Mouse (Mus musculus) thymus, adult 2 months (tissue): ENCODE data around the gene Tmc3. TPM values are rescaled to one million over a fixed set of nuclear protein-coding genes. Genes with fewer than 3 reads are reported as not detected.

Experiments
- DNase-seq: peaks from one replicate; pipeline ENCODE4 v3.0.0; 2021
- H3K27ac ChIP-seq: fragments of 200-500 bp; 2 replicates; pipeline ENCODE4 v1.5.1; 2012; ENCODE audit warnings: low read length, control low read depth; ENCODE audit not compliant: control insufficient read depth, insufficient read depth
- H3K27me3 ChIP-seq: fragments of 200-500 bp; 2 replicates; pipeline ENCODE4 v1.6.1; 2012; ENCODE audit warnings: mild to moderate bottlenecking, low read length, moderate library complexity, mixed read lengths; ENCODE audit not compliant: control insufficient read depth, insufficient read depth
- H3K36me3 ChIP-seq: fragments of 200-500 bp; 2 replicates; pipeline ENCODE4 v1.6.1; 2012; ENCODE audit warnings: mild to moderate bottlenecking, low read length, moderate library complexity; ENCODE audit not compliant: control insufficient read depth, insufficient read depth
- H3K4me1 ChIP-seq: fragments of 200-500 bp; replicated peaks from 2 replicates; pipeline ENCODE4 v1.6.1; 2012; ENCODE audit warnings: low read length; ENCODE audit not compliant: control insufficient read depth, insufficient read depth
- H3K4me3 ChIP-seq: fragments of 200-500 bp; 2 replicates; pipeline ENCODE4 v1.5.1; 2012; ENCODE audit warnings: mild to moderate bottlenecking, low read length, control low read depth, moderate library complexity; ENCODE audit not compliant: control insufficient read depth, insufficient read depth
- CTCF ChIP-seq: fragments of 200-500 bp; IDR thresholded peaks from 2 replicates; pipeline ENCODE4 v1.5.1; 2012; ENCODE audit warnings: mild to moderate bottlenecking, control low read depth, low read length, moderate library complexity, borderline replicate concordance; ENCODE audit not compliant: control insufficient read depth, poor library complexity, insufficient read depth; ENCODE audit errors: extremely low read depth
- POLR2A ChIP-seq: fragments of 200-500 bp; IDR thresholded peaks from 2 replicates; pipeline ENCODE4 v1.6.1; 2012; ENCODE audit warnings: mild to moderate bottlenecking, low read length, control low read depth, moderate library complexity; ENCODE audit not compliant: control insufficient read depth, poor library complexity, insufficient read depth; ENCODE audit errors: extremely low read depth
- WGBS: fragments of 180-500 bp; shearing (Covaris S2); methylation state at CpG from one replicate; pipeline ENCODE4 v1.1.7; 2018; 5-methylcytosine and 5-hydroxymethylcytosine counted together
- polyA plus RNA-seq: library from polyadenylated mRNA; depleted of rRNA; stranded (reverse); fragments of >200 nt; gene quantifications from 2 replicates; pipeline ENCODE4 v1.2.3, GENCODE M21; 2012

Gene Tmc3
- polyA plus RNA-seq, 1 experiment = 0.54 TPM

DNA sequence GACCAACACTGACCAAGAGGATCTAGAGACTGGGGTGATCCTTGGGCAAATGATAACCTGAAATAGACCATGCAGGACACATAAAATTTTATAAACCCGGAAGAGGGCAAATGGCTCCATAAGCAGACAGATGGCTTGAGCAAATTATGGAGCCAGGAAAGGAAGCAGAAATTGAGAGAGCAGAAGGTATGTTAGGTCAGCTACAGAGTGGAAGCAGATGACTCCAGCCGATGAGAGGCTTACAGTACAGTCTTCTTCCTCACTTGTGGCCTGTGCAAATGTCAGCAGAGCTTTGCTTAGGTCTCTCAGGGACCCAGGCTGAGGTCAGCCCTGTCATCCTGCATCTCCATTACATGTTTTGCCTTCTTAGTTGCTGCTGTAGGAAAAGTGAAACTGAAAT is 15.9 kb upstream of the Tmc3 start:
- no peaks in the 10 kb centered on the region for H3K36me3 ChIP-seq
- TF ChIP-seq POLR2A = no peak
- TF ChIP-seq CTCF = no peak
- H3K4me1 ChIP-seq = peaks cover 7% of the 10 kb centered on the region; the same call in 1 of the 2 replicates
- no peak overlapping the region for H3K27ac ChIP-seq
- no peak for DNase-seq
- H3K4me3 ChIP-seq = no peak overlapping the region
- H3K27me3 ChIP-seq = no peaks in the 10 kb centered on the region
- WGBS = 92% methylated on average over 2 of the region's 2 CpGs

DNA sequence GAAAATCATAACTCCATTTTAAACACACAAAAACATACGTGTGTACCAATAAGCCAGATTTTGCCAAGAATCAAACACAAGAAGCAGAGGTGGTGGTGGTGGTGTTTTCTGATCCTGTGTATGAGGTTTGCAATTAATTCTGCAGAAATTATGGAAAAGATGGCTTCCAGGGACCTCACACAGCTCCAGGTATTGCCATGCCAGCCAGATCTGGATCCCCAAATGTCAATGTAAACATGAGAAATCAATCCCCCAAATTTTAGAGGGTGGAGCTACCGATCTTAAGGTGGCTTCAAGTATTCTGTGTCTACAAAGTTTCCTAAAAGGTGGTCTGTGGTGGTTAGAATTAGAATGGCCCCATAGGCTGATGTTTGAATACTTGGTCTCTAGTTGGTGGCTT is 15.3 kb upstream of the Tmc3 start:
- Histone ChIP-seq H3K4me1 (peaks cover 7% of the 10 kb centered on the region; the same call in 1 of the 2 replicates), H3K27me3 (no peaks in the 10 kb centered on the region), H3K4me3 (no peak overlapping the region), H3K36me3 (no peaks in the 10 kb centered on the region), H3K27ac (no peak overlapping the region)
- no peak for DNase-seq
- TF ChIP-seq POLR2A (no peak), CTCF (no peak)
- WGBS = 94% methylated on average over 2 of the region's 2 CpGs

DNA sequence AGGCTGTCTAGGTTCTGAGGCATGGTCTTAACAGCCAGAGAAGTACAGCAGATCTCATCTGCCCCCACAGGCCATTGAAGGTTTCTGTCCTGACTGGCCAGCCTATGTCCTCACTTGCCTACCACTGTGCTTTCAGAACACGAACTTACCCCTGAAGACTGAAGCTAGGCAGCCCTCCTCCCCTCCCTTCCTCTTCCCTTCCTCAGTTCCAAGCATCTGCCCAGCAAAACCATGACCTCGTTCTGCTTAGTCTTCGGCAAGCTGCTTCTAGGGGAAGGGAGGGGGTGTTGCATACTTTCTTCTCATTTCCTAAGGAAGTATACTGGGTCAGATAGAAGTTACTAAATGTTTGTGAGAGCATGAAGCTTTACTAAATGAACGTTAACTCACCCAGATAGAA is 13.7 kb upstream of the Tmc3 start:
- no peak overlapping the region for H3K4me3 ChIP-seq
- 14% methylated on average over 4 of the region's 4 CpGs for whole genome bisulfite sequencing
- H3K27me3 ChIP-seq = no peaks in the 10 kb centered on the region
- no peak for TF ChIP-seq POLR2A
- no peak for TF ChIP-seq CTCF
- no peaks in the 10 kb centered on the region for H3K36me3 ChIP-seq
- no peak for DNase-seq
- no peak overlapping the region for H3K27ac ChIP-seq
- peaks cover 4% of the 10 kb centered on the region; the same call in 1 of the 2 replicates for H3K4me1 ChIP-seq

DNA sequence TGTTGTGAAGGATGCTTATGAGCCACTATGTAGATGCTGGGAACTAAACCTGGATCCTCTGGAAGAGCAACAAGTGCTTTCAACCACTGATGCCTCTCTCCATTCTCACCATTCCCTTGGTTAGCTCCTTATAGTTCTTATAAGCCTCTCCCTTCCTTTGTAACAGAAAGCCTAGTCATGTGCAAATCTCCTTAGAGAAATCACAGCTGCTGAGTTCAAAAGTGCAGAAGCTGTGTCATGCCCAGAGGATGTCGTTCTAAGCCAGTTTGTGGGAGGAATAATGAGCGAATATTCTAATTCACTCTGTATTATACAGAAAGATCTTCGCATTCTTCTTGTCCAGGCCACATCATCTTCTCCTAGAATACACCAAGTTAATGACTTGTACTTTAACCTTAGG is 12.8 kb upstream of the Tmc3 start:
- H3K4me1 ChIP-seq = peaks cover 4% of the 10 kb centered on the region; the same call in 1 of the 2 replicates
- 77% methylated on average over 3 of the region's 3 CpGs for WGBS
- TF ChIP-seq CTCF (no peak), POLR2A (no peak)
- no peak for DNase-seq
- H3K4me3 ChIP-seq = no peak overlapping the region
- no peaks in the 10 kb centered on the region for H3K27me3 ChIP-seq
- no peaks in the 10 kb centered on the region for H3K36me3 ChIP-seq
- H3K27ac ChIP-seq = no peak overlapping the region

DNA sequence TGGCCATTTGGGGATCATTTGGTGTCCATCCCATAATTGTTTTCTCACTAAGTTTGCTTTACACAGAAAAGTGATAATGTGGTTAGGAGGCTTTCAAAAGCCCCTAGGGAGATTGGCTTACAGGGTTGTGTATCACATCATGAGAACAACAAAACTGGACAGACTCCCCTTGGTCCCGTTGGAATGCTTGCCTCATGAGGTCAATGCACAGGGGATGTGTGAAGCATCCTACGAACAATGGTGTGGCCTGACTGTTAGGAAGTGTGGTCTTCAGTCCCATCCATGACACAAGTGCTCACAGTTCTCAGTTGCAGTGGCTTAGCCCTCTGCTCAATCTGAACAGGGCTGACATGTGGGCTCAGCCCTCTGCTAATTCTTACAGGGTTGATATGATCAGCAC is 12.3 kb upstream of the Tmc3 start:
- H3K36me3 ChIP-seq = no peaks in the 10 kb centered on the region
- no peak for DNase-seq
- no peak overlapping the region for H3K4me3 ChIP-seq
- peaks cover 4% of the 10 kb centered on the region; the same call in 1 of the 2 replicates for H3K4me1 ChIP-seq
- H3K27me3 ChIP-seq = no peaks in the 10 kb centered on the region
- TF ChIP-seq CTCF (no peak), POLR2A (no peak)
- 91% methylated on average over 2 of the region's 2 CpGs for WGBS
- no peak overlapping the region for H3K27ac ChIP-seq

DNA sequence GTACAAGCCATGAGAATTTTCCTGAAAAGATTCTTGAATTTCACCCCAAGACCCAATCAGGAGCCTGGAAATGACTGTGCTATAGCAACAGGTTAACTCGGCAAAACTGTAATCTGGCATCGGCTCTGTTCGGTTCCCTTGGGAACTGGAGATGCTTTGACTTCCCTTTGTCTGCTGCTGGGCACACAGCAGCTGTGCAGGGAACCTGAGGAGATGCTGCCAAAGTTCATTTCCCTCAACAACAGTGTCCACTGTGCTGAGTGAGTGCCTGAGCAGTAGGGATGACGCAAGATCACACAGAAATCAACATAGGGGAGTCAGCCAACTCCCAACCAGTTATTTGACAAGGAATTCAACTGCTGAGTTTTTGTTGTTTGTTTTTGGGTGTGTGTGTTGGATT is 3.8 kb upstream of the Tmc3 start:
- Histone ChIP-seq H3K4me3 (no peak overlapping the region), H3K36me3 (no peaks in the 10 kb centered on the region), H3K4me1 (no peaks in the 10 kb centered on the region), H3K27ac (no peak overlapping the region), H3K27me3 (no peaks in the 10 kb centered on the region)
- 91% methylated on average over 4 of the region's 4 CpGs for WGBS
- no peak for TF ChIP-seq POLR2A
- TF ChIP-seq CTCF = no peak
- no peak for DNase-seq

DNA sequence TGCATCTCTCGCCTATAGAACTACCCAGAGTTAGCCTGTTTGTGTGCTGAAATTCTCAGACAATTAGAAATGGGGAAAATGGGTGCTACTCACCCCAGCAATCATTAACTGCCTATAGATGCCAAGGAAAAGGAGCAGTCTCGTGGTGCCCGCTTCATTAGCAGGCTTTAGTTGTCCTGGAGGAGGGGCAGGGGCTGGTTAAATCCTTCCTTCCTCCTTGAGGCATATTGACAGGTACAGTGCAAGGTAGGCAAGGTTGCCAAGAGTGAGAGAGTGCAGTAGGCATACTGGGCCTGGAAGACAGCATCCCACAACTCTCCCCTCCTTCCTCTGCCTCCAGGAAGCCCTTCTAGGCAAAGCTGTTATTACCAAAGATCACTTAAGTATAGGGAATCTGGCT is 9.3 kb downstream of the Tmc3 start:
- WGBS = 87% methylated on average over 3 of the region's 3 CpGs
- DNase-seq = no peak
- peaks cover 4% of the 10 kb centered on the region; the same call in 1 of the 2 replicates for H3K4me1 ChIP-seq
- H3K27ac ChIP-seq = no peak overlapping the region
- no peak for TF ChIP-seq CTCF
- TF ChIP-seq POLR2A = no peak
- H3K36me3 ChIP-seq = no peaks in the 10 kb centered on the region
- no peak overlapping the region for H3K4me3 ChIP-seq
- H3K27me3 ChIP-seq = no peaks in the 10 kb centered on the region
